Mouse (Mus musculus): ENCODE measurements around the gene Cd300ld4.
"Not testable (repeated sequence)": the region's sequence is repeated elsewhere in the genome, so short reads cannot be mapped to it uniquely, and the experiment has no call there.

Cd300ld4 gene

GRCm38 (mm10) chr11:115026912-115027311 is at the start of gene Cd300ld4:
Gene Cd300ld4 (minus strand): TSS chr11:115027012.
- POLR2A ChIA-PET, CTCF ChIA-PET: not testable (repeated sequence)

- ChIA-PET CTCF (no interaction called here), POLR2A (interaction anchor here in 1 of 4 experiments (0.6 kb wide), 1 partner anchor 564 kb away, joined by 3 read pairs; no protein-coding TSS in a partner anchor)
Measured at GRCm38 (mm10) chr11:115075859-115076258, 49.0 kb upstream of the Cd300ld4 start.

DNA sequence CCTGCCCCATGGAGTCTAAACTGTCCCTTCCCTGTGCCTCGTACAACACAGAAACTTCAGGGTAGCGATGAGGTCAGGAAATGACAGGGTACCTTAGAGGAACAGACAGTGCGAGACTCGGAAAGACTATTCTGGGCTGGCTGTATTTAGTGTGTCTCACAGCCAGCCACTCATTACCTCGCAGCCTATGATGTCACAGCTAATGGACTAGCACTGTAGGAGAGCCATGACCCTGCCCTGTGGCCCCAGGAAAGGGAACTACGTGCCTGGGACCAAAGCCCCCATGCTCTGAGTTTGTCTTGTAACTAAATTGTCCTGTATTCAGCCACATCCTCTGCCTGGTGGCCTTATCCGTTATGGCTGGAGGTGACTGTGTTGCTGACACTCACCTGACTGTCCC is 48.6 kb upstream of the Cd300ld4 start:
- CTCF ChIA-PET: no interaction called here

GRCm38 (mm10) chr11:115073002-115073401 is 46.2 kb upstream of the Cd300ld4 start:
- ChIA-PET CTCF (no interaction called here), POLR2A (interaction anchor here in 1 of 4 experiments (1.2 kb wide), 1 partner anchor 8 kb away, joined by 3 read pairs; no protein-coding TSS in a partner anchor)

More for the DNA sequence above, 48.6 kb upstream of the Cd300ld4 start:
- POLR2A ChIA-PET: interaction anchor here in 1 of 4 experiments (0.6 kb wide), 1 partner anchor 565 kb away, joined by 3 read pairs; no protein-coding TSS in a partner anchor

DNA sequence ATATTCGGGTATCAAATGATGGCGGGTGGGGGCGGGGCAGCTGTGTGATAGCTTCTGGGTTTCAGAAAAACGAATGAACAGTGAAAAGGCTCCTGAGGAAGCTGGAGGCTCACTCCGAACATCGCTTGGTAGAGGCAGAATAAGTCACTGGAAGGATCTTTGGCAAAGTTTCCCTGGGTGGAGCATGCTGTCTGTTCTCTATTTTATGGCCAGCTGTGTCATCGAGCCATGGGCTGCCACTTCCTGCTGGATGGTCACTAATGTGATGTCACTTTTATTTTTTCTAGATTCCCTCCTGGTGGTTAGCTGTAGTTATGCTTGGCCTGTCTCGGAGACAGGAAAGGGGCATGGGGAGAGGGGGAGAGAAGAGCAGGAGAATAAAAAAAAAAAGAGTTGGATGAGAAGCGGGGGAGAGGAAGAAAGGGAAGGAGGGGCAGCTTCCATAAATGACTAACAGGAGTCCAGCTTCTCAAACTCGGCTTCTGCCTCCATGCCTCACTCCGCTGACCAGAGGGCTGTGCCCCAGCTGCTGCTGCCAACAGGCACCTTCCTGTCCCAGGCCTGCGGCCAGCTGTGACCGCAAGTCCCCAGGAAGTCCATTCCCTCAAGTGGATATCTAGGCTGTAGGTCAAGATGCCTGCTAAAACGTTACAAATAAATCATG is 45.0 kb upstream of the Cd300ld4 start:
- ChIA-PET POLR2A (interaction anchor here in 3 of 4 experiments (0.6 to 1.6 kb wide), 9 partner anchors 19 to 399 kb away, joined by 3 to 8 read pairs (median 4); partner anchors contain the start of gene Slc9a3r1 (in 1 of the 3)), CTCF (interaction anchor here (0.6 to 1.9 kb wide), 13 partner anchors 9 to 1605 kb away, joined by 3 to 20 read pairs (median 4); partner anchors contain the start of genes Fdxr (in 1 of the 4) and Rab37 (in 1 of the 4))

GRCm38 (mm10) chr11:115071015-115071551 is 44.3 kb upstream of the Cd300ld4 start:
- POLR2A ChIA-PET: interaction anchor here in 3 of 4 experiments (0.6 to 1.6 kb wide), 10 partner anchors 19 to 398 kb away, joined by 3 to 8 read pairs (median 4); partner anchors contain the start of gene Slc9a3r1 (in 1 of the 3)
- CTCF ChIA-PET: interaction anchor here (0.6 to 1.9 kb wide), 12 partner anchors 10 to 326 kb away, joined by 3 to 20 read pairs (median 4); partner anchors contain the start of genes Fdxr (in 1 of the 4) and Rab37 (in 1 of the 4)

DNA sequence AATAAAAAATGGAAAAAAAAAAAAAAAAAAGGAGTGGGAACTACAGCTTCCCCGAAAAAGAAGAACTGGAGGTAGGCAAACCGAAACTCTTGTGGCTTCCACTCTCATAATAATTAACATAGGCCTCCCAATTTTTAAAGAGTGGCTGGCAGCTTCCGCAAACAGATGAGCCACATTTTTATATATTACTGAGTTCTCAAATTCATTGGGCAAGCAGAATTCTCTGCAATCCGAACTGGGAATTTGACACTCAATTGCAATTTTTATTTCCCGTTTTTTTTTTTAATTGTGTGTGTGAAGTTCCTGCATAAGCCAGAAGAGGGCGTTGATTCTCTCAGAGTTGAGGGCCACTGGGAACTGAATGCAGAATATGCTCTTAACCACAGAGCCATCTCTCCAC is 40.0 kb upstream of the Cd300ld4 start:
- POLR2A ChIA-PET: interaction anchor here in 1 of 4 experiments (1.0 kb wide), 1 partner anchor 615 kb away, joined by 3 read pairs; no protein-coding TSS in a partner anchor

GRCm38 (mm10) chr11:115062077-115062476 is 35.3 kb upstream of the Cd300ld4 start, which contains the start of gene Cd300e:
Gene Cd300e (minus strand): TSS chr11:115062177.
- ChIA-PET CTCF (interaction anchor here in 3 of 4 experiments (0.6 kb wide), 4 partner anchors 12 to 1352 kb away, joined by 3 to 5 read pairs (median 3); partner anchors contain the start of gene Cpsf4l (in 1 of the 3)), POLR2A (interaction anchor here in 1 of 4 experiments (2.5 kb wide), 1 partner anchor 10 kb away, joined by 12 read pairs; no protein-coding TSS in a partner anchor)

More for the DNA sequence above, 40.0 kb upstream of the Cd300ld4 start:
- CTCF ChIA-PET: interaction anchor here in 1 of 4 experiments (0.6 to 1.9 kb wide), 5 partner anchors 14 to 87 kb away, joined by 3 to 10 read pairs (median 4); no protein-coding TSS in a partner anchor

DNA sequence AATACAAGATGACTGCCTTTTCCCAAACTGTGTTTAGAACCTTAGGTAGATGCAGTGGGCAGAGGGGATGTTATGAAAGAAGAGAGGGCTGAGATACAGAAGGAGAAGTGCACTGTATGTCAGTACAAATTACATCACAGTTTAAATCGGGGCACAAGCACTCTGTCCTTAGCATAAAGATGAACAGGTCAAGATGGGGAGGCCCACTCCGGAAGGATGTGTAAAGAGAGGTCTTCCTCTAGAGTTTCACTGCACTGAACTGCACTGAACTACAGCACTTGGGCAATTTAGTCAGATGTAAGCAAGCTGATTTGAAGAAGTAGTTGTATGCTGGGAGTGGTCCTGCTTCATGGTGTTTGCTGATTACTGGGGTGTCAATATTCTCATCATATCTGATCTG is 33.0 kb upstream of the Cd300ld4 start:
- CTCF ChIA-PET: interaction anchor here in 1 of 4 experiments (1.0 kb wide), 1 partner anchor 11 kb away, joined by 5 read pairs; no protein-coding TSS in a partner anchor
- POLR2A ChIA-PET: interaction anchor here in 1 of 4 experiments (1.6 kb wide), 1 partner anchor 92 kb away, joined by 3 read pairs; no protein-coding TSS in a partner anchor

DNA sequence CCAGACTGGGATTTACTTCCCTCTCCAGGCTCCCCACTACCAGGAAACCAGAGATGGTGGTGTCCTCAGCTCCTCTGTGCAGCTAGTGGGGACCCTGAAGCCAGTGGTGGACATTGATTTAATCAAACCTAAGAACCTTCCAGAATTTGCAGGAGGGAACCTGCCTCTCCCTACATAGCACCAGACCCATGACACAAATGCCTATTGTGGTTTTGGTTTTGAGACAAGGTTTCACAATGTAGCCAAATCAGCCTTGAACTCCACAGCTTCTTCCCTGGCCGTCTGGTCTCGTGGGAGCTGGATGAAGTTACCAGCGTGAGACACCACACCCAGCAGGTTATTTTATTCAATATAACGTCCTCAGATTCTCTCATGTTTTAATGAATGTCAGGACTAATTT is 31.9 kb upstream of the Cd300ld4 start:
- CTCF ChIA-PET: interaction anchor here in 1 of 4 experiments (0.6 kb wide), 1 partner anchor 100 kb away, joined by 3 read pairs; no protein-coding TSS in a partner anchor
- POLR2A ChIA-PET: interaction anchor here in 1 of 4 experiments (0.7 to 1.6 kb wide), 2 partner anchors 93 to 591 kb away, joined by 3 to 5 read pairs; no protein-coding TSS in a partner anchor

DNA sequence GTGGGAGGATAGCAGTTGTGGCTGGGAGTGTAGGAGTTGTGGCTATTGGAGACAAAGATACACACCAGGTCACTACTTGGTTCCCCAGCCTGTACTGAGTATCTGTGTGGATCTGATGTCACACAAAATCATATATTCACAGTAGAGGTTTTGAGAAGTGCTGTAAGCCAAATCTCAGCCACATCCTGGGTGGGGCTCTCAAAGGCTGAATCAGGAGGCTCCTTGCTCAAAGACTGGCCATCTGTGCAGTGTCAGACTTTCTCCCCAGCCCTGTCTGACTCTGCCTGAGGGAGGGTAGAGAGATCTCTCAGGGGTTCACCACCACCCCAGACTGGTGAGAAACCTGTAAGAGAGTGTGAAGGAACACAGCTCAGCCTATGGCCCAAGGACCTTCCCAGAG is 27.7 kb upstream of the Cd300ld4 start:
- ChIA-PET CTCF (no interaction called here), POLR2A (no interaction called here)

- CTCF ChIA-PET: interaction anchor here in 1 of 4 experiments (1.7 kb wide), 1 partner anchor 18 kb away, joined by 4 read pairs; no protein-coding TSS in a partner anchor
- POLR2A ChIA-PET: interaction anchor here in 3 of 4 experiments (0.6 to 2.7 kb wide), 4 partner anchors 9 to 308 kb away, joined by 4 to 12 read pairs (median 8); partner anchors contain the start of genes Cd300e (in 1 of the 3) and Cd300ld (in 1 of the 3)
Measured at GRCm38 (mm10) chr11:115052991-115053390, 26.2 kb upstream of the Cd300ld4 start.

DNA sequence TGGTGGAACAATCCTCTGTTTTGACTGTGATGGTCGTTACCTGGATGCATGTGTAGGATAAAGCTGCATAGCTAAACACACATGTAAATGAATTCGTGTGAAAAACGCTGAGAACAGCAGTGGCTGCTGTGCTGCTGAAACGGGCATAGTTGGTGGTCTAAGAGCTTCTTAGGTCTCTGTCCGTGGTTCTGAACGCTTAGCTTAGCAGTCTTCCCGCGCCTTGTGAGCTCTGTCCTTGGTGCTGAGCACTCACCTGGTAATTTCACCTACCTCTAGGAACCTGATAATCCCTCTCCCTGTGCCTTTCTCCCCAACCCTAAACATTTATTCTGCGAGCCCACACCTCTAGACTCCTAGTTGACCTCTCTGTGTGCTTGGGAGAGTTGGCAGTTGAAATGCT is 25.4 kb upstream of the Cd300ld4 start:
- CTCF ChIA-PET: interaction anchor here in 3 of 4 experiments (0.6 to 1.7 kb wide), 15 partner anchors 13 to 748 kb away, joined by 3 to 6 read pairs (median 3); partner anchors contain the start of gene Rab37 (in 1 of the 3)
- POLR2A ChIA-PET: interaction anchor here in 2 of 4 experiments (0.6 to 2.7 kb wide), 7 partner anchors 9 to 425 kb away, joined by 3 to 12 read pairs (median 4); partner anchors contain the start of gene Cd300e (in 1 of the 2)

- ChIA-PET POLR2A (interaction anchor here in 3 of 4 experiments (0.6 to 0.9 kb wide), 4 partner anchors 9 to 272 kb away, joined by 3 to 4 read pairs (median 4); no protein-coding TSS in a partner anchor), CTCF (interaction anchor here (0.6 to 1.0 kb wide), 24 partner anchors 11 to 1076 kb away, joined by 3 to 7 read pairs (median 4); partner anchors contain the start of gene Cd300e (in 1 of the 4))
Measured at GRCm38 (mm10) chr11:115049282-115049895, 22.6 kb upstream of the Cd300ld4 start.

DNA sequence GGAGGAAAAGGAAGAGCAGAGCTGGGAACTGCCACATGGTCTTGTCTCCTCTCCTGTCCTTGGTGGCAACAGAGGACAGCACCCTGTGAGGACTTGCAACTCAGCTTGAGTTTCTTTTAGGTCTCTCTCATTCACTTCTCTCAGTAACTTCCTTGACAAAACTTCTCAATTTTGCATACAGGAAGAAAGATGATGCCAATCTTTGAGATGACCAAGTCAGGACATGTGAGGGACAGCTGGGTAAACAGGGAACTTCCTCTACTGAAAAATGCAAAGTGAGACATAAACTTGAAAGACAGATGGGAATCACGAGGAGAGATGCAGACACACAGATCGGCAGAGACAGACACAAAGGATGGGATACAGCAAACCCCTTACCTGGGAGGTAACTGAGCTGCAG is 21.4 kb upstream of the Cd300ld4 start, which contains the start of gene Cd300ld3:
Gene Cd300ld3, minus strand, starts transcription at position 151 of the 400 bp plus-strand sequence.
- POLR2A ChIA-PET: no interaction called here
- CTCF ChIA-PET: interaction anchor here in 1 of 4 experiments (0.9 kb wide), 1 partner anchor 112 kb away, joined by 3 read pairs; no protein-coding TSS in a partner anchor

GRCm38 (mm10) chr11:115037669-115038068 is 10.9 kb upstream of the Cd300ld4 start, which contains the start of gene Cd300ld5:
Gene Cd300ld5 (minus strand): TSS chr11:115037769.
- CTCF ChIA-PET: not testable (repeated sequence)

GRCm38 (mm10) chr11:115016093-115016492 is 10.7 kb downstream of the Cd300ld4 start, which contains the start of gene Cd300ld2:
Gene Cd300ld2 (minus strand): TSS chr11:115016193.
- POLR2A ChIA-PET, CTCF ChIA-PET: not testable (repeated sequence)

More at GRCm38 (mm10) chr11:115037669-115038068, 10.9 kb upstream of the Cd300ld4 start, which contains the start of gene Cd300ld5:
- POLR2A ChIA-PET: not testable (repeated sequence)

DNA sequence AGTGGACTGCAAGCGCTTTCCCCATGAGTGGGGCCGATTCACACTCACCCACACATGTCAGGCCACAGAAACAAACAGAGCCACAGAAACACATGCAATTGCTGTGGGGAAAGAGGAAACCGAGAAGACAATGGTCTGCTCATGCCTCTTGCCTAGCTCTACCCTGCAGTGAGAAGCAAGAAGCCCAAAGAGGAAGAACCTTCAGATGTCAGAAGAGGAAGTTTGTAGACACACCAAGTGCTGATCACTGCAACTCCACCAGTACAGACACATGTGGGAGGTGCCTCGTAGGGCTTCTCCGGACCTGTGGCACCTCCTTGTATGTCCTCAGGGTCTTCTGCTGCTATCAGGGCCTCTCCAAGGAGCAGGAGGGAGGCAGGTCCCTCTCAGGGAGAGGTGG is 22.7 kb downstream of the Cd300ld4 start:
- CTCF ChIA-PET: no interaction called here
- POLR2A ChIA-PET: no interaction called here
